Mouse (Mus musculus): Measurements from ENCODE around the gene Lman1l.

The Lman1l gene

GRCm38 (mm10) chr9:57577144-57577849 is 43.3 kb downstream of the Lman1l start:
- no peak for DNase-seq

DNA sequence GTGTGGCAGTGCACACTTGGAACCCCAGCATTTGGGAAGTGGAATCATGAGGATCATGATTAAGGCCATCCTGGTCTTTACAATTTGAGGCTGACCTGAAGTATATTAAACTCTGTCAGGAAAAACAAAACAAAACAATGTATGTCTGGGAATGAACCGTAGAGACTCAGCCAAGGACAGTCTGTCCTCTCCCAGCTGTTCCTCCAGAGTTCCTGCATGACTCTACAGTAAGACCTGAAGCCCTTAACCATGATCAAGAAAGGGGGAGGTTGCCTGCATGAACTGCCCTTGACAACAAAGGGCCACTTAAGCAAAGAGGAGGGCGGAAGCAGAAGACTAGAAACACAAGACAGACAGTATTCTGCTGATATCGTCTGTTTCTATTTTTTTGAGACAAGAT is 45.0 kb downstream of the Lman1l start:
- no peak for DNase-seq

DNA sequence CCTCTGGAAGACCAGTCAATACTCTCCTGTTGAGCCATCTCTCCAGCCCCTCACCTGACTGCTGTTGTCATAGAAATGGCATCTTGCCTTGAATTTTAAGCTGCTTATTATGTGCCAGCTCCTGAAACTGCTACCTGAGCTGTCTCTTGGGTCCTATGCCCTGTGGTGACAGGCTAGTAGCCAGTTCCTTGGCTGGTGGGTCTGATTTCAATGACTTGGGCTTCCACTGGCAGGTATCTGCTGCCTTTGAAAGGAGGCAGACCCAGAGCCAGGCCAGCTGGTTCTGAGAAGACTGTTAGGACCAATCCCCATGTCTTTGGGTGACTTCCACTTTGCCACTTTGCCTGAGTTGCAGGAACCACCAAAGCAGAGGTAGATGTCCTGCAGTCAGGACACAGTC is 46.2 kb downstream of the Lman1l start:
- no peak for DNase-seq

DNA sequence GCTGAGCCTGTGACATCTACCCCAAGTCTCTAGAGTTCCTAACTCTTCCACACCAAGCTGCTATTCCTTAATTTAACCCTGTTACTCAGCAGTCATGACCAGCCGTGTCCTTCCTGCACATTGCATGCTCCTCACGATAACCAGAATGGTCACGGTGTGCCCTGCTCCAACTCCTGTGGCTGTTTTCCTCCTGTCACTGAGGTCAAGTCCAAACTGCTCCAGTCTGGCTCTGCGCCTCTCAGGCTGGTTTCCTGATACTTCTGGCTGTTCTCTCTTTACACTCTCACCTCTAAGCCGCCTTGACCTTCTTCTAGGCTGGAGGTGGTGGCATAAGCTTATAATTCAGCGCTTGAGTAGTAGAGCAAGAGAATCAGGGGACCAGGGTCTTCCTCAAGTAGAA is 52.1 kb downstream of the Lman1l start:
- DNase-seq = no peak

DNA sequence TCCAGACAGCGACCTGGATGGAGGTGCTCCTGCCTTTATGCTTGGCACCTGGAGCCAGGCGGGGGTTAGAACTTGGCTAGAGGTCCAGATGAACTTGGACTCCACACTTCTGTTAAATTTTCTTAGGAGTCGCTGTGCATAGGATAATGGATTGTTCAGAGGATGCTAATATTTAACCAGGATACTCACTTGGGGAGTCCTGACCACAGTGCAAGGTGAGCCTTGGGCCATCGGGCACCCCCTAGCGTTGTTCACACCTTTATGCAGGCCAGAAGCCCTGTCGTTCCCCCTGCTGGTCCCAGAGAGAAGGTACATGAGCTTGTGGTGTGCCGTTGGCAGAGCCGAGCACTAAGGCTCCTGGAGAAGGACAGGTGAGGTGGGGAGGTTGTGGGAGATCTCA is 53.7 kb downstream of the Lman1l start:
- DNase-seq = peak in 1 of 2 experiments; percentile 33

DNA sequence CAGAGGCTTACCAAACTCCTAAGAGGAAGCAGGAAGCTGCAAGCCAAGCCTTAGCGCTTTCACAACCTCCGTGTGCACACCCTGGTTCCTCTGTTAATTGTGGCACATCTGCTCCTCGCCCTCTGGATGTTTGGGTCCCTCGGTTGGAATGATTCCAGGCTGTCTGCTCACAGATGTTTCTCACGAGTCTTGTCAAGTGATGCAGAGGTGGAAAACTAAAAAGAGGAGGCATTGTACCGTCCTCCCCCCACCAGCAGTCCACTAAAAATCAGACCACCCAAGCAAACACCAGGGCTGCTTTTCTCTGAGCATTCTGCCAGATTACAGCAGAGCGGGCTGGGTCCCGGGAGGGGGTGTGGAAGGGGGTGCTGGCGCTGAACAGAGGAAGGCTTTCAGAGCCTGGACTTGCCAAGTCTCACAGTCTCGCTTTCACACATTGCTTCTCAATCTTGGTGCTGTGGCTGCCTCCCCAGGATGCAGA is 54.8 kb downstream of the Lman1l start:
- peak in 1 of 2 experiments; percentile 46 for DNase-seq

DNA sequence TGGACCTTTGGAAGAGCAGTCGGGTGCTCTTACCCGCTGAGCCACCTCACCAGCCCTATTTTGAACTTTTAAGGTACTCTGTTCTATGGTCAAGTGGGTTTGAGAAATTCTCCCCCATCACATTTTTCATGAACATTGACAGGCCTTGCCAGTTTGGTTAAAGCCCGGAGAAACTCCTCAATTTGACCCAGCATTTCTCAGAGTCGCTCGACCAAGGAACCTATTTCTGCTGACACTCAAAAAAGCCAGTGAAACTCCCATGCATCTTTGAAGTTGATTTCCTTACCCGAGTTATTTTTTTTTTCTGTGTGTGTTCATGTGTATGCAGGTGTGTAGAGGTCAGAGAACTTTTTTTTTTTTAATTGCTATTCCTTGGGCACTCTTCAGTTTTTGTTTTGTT is 56.0 kb downstream of the Lman1l start:
- DNase-seq = no peak

DNA sequence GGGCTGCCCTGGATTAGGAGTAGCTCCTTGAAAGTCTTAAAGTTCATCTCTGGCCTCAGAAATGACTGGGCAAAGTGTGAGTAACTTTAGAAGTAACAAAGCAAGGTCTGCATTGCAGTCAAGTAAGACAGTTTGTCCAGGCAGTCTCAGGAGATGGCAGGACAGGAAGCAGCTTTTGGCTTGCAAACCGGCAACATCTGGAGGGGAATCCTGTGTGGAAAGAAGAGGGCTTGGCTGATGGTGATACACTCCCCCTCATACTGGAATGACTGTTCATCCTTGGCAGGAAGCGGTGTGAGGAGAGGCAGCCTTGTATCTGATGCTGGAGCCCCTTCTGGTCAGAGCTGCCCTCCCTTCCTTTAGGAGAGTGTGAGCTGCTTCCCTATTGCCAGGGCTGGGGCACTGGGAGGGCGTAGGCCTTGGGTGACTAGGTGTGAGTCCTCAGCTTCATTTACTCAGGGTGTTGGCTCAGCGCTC is 57.6 kb downstream of the Lman1l start:
- DNase-seq = no peak

DNA sequence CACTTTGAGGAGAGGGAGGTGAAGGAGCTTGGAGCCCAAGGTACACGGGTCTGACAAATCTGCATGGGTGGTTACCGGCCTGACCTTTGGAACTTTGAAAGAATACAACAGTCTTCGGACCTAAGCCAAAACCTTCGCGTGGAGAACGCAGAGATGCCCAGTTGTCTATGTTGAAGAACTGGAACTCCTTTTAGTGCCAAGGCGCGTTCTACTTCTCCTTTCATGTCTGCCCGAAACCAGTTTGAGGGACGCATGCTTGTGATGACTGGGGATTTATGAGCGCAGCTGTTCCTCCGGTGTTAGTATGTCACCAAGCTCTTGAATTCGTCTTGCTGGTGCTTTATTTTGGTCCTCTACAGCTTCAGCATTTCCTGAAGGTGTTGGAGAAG is 58.9 kb downstream of the Lman1l start:
- no peak for DNase-seq

- DNase-seq = peak; percentile 95 to 98
These were observed 59.5 kb downstream of the Lman1l start, which contains the start of gene Scamp2 for GRCm38 (mm10) chr9:57560861-57561710. TSS of gene Scamp2 (plus strand) at chr9:57560943.

DNA sequence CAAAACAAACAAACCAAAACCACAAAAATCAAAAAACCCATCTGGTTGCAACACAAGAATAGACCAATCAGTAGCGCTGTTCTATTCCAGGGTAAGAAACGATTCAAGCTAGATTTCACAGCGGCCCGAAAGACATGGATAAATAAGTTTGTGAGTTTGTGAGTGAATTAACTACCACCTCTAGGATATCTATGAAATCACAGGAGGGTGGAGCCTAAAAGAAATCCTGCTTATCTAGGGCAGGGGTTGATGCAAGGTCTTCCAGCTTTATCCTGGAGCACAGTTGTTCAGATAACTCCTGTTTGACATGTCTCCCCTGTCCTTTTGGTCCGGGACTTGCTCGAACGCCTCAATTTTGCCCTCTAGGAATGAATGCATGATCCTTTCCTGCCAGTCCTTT is 60.3 kb downstream of the Lman1l start:
- DNase-seq = no peak

- DNase-seq = no peak
These were observed 61.0 kb downstream of the Lman1l start for GRCm38 (mm10) chr9:57559568-57559967.

DNA sequence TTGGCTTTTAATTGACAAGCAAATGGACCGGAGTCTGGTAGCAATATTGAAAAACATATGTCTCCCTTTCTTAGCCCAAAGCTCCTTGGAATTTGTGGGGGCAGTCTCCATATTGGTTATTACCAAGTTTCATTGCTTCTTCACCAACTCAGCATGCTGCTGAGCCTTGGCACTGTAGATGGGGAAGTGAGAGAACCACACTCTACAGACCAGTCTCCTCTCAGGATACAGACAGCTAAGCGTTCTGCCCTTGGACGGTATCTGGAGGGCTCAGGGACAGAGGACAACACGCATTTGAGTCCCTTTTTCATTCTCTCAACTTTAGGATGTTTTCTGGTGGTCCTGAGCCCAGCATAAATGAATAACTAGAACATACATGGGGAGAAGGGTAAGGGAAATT is 61.9 kb downstream of the Lman1l start:
- DNase-seq = no peak

DNA sequence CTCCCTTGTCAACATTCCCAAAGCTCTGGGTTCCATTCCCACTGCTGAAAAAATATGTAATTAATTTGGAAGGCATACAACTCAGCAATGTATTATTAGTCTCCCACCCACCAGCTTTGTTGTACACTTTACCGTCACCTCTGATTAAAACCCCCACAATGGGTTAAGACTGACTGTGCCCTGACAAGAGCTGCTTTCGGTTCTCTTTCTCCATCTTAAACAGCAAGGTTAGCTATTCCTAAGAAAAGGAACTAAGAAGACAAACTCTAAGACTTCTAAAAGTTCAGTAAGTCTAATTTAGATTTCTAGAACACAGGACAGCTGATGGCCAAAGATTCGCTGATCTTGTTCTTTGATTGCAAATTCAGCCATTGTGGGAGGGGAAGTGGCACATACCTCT is 63.4 kb downstream of the Lman1l start:
- no peak for DNase-seq
